Mouse (Mus musculus) telencephalon, adult 2 months (tissue): ENCODE measurements at regions not wholly inside any gene's neighbourhood (a gene's known extent, or its start where the extent isn't known, plus 50 kb on each side); places are given as distances from the start of the nearest gene placed in this dataset.

Experiments
- DNase-seq: peaks from one replicate; pipeline ENCODE4 v3.0.0-alpha.2; 2011; ENCODE audit warnings: low read depth, low spot score

- no peak for DNase-seq
These were observed 95.7 kb upstream of the Hnrnpa3 start for GRCm38 (mm10) chr2:75563253-75563913.

- no peak for DNase-seq
These were observed 94.3 kb upstream of the Hnrnpa3 start for GRCm38 (mm10) chr2:75564809-75565208.

- DNase-seq = no peak
These were observed 91.9 kb upstream of the Hnrnpa3 start for GRCm38 (mm10) chr2:75567131-75567530.

GRCm38 (mm10) chr2:75569756-75570155 is 89.3 kb upstream of the Hnrnpa3 start:
- DNase-seq = no peak

GRCm38 (mm10) chr2:75570246-75570645 is 88.8 kb upstream of the Hnrnpa3 start:
- no peak for DNase-seq

GRCm38 (mm10) chr2:75584975-75585374 is 74.1 kb upstream of the Hnrnpa3 start:
- DNase-seq = no peak

- no peak for DNase-seq
These were observed 70.5 kb upstream of the Hnrnpa3 start for GRCm38 (mm10) chr2:75588572-75588971.

GRCm38 (mm10) chr2:75589452-75589851 is 69.6 kb upstream of the Hnrnpa3 start:
- DNase-seq = no peak

- DNase-seq = no peak
These were observed 68.9 kb upstream of the Hnrnpa3 start for GRCm38 (mm10) chr2:75590175-75590574.

GRCm38 (mm10) chr2:75600511-75600910 is 58.5 kb upstream of the Hnrnpa3 start:
- no peak for DNase-seq

- no peak for DNase-seq
These were observed 55.7 kb upstream of the Hnrnpa3 start for GRCm38 (mm10) chr2:75603175-75603871.

GRCm38 (mm10) chr2:75605634-75606033 is 53.4 kb upstream of the Hnrnpa3 start:
- DNase-seq = no peak

GRCm38 (mm10) chr2:75607010-75607915 is 51.8 kb upstream of the Hnrnpa3 start:
- no peak for DNase-seq

- no peak for DNase-seq
These were observed 51.1 kb upstream of the Hnrnpa3 start for GRCm38 (mm10) chr2:75607958-75608357.

- no peak for DNase-seq
These were observed 50.6 kb upstream of the Hnrnpa3 start for GRCm38 (mm10) chr2:75608482-75608881.

- DNase-seq = no peak
These were observed 49.7 kb upstream of the Hnrnpa3 start for GRCm38 (mm10) chr2:75609150-75609946.
